Mouse (Mus musculus) ES-Bruce4 (cell line): ENCODE results near the gene Pdzd2. TPM values are rescaled to one million over a fixed set of nuclear protein-coding genes. Genes with fewer than 3 reads are reported as not detected.

Experiments
- H3K27ac ChIP-seq: 2 replicates; pipeline ENCODE4 v1.5.1; 2012; ENCODE audit warnings: low read length, inconsistent platforms; ENCODE audit not compliant: insufficient read depth
- H3K27me3 ChIP-seq: 2 replicates; pipeline ENCODE4 v1.6.1; 2012; ENCODE audit warnings: mild to moderate bottlenecking, low read length, inconsistent platforms; ENCODE audit not compliant: control insufficient read depth, poor library complexity, insufficient read depth, severe bottlenecking
- H3K36me3 ChIP-seq: 2 replicates; pipeline ENCODE4 v1.6.1; 2012; ENCODE audit warnings: inconsistent platforms, mild to moderate bottlenecking, low read length, moderate library complexity; ENCODE audit not compliant: control insufficient read depth, poor library complexity, insufficient read depth, severe bottlenecking
- H3K4me1 ChIP-seq: one replicate; pipeline ENCODE4 v1.8.1; 2011; ENCODE audit warnings: low read length; ENCODE audit not compliant: control insufficient read depth, insufficient read depth
- H3K4me3 ChIP-seq: 2 replicates; pipeline ENCODE4 v1.5.1; 2011; ENCODE audit warnings: low read depth, mild to moderate bottlenecking, low read length
- H3K9ac ChIP-seq: 2 replicates; pipeline ENCODE4 v1.6.1; 2012; ENCODE audit warnings: low read depth, mild to moderate bottlenecking, inconsistent platforms; ENCODE audit not compliant: poor library complexity, severe bottlenecking
- H3K9me3 ChIP-seq: replicated peaks from 2 replicates; pipeline ENCODE4 v1.6.1; 2012; ENCODE audit warnings: mild to moderate bottlenecking, low read length, inconsistent platforms; ENCODE audit not compliant: control insufficient read depth, poor library complexity, insufficient read depth, severe bottlenecking
- CTCF ChIP-seq: IDR thresholded peaks from one replicate; pipeline ENCODE4 v1.8.1; 2011; ENCODE audit warnings: low read depth, low read length
- EP300 ChIP-seq: IDR thresholded peaks from 2 replicates; pipeline ENCODE4 v1.6.1; 2011; ENCODE audit warnings: low read depth, low read length; ENCODE audit not compliant: insufficient read depth
- POLR2A ChIP-seq: IDR thresholded peaks from one replicate; pipeline ENCODE4 v1.8.1; 2011; ENCODE audit warnings: low read length; ENCODE audit not compliant: insufficient read depth
- polyA plus RNA-seq: library from polyadenylated mRNA; stranded (reverse); fragments of >200 nt; gene quantifications from 2 replicates; pipeline ENCODE4 v1.2.4, GENCODE M21; 2011; ENCODE audit warnings: low read depth; ENCODE audit not compliant: missing spikeins, insufficient read depth, insufficient read length

The Pdzd2 gene
- polyA plus RNA-seq, 1 experiment = 7.3 TPM

- Histone ChIP-seq H3K9ac (no peak overlapping the region), H3K36me3 (no peaks in the 10 kb centered on the region), H3K9me3 (no peaks in the 10 kb centered on the region), H3K4me1 (no peaks in the 10 kb centered on the region), H3K27ac (no peak overlapping the region), H3K4me3 (no peak overlapping the region), H3K27me3 (no peaks in the 10 kb centered on the region)
- TF ChIP-seq POLR2A (no peak), CTCF (peak; percentile 49)
These were observed 49.9 kb downstream of the Pdzd2 start for GRCm38 (mm10) chr15:12689716-12690381.

DNA sequence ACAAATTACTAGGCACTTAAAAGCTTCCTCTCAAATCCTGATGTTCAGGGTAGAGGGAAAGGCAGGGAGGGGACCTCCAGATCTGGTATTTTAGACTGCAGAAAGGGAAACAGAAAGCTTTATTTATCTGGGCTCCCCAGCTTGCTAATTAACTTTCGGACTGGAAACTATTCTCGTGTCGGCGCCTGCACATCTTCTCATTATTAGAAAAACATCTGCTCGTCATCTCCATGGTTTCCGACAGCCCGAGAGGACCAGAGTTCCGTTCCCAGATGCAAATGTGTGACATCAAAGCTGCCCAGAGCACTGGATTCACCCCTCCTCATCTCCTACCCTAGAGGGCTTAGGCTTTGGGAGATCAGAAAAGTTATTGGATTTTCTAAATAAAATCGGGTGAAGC is 57.2 kb downstream of the Pdzd2 start:
- TF ChIP-seq EP300 (no peak), CTCF (no peak), POLR2A (no peak)

DNA sequence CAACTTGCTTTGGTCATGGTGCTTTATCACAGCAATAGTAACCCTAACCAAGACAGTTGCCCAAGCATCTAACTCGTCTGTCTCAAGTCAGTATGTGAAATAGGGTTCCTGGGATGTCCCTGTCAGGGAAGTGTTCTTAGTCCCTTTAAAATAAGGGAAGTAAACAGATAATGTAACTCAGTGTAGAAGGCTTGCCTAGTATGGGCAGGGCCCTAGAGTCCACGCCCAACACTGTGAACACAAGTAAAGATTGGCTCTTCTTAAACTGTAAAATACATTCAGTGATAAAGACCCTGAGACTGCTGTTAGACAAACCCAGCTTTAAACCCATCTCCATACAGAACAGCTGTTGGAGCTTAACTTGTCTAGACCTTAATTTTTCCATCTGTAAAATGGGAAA is 57.8 kb downstream of the Pdzd2 start:
- Histone ChIP-seq H3K4me3 (no peak overlapping the region), H3K9ac (no peak overlapping the region), H3K9me3 (no peaks in the 10 kb centered on the region), H3K27me3 (no peaks in the 10 kb centered on the region), H3K27ac (no peak overlapping the region), H3K36me3 (no peaks in the 10 kb centered on the region), H3K4me1 (no peaks in the 10 kb centered on the region)
- TF ChIP-seq EP300 (no peak), CTCF (no peak)

More for the DNA sequence above, 57.2 kb downstream of the Pdzd2 start:
- Histone ChIP-seq H3K4me1 (no peaks in the 10 kb centered on the region), H3K9me3 (no peaks in the 10 kb centered on the region), H3K27ac (no peak overlapping the region), H3K27me3 (no peaks in the 10 kb centered on the region), H3K9ac (no peak overlapping the region), H3K36me3 (no peaks in the 10 kb centered on the region), H3K4me3 (no peak overlapping the region)

GRCm38 (mm10) chr15:12680750-12681149 is 59.0 kb downstream of the Pdzd2 start:
- H3K27ac ChIP-seq = no peak overlapping the region
- H3K27me3 ChIP-seq = no peaks in the 10 kb centered on the region
- no peak overlapping the region for H3K4me3 ChIP-seq
- no peaks in the 10 kb centered on the region for H3K36me3 ChIP-seq
- H3K4me1 ChIP-seq = no peaks in the 10 kb centered on the region
- TF ChIP-seq EP300 (no peak), CTCF (no peak), POLR2A (no peak)
- H3K9ac ChIP-seq = no peak overlapping the region
- H3K9me3 ChIP-seq = no peaks in the 10 kb centered on the region

DNA sequence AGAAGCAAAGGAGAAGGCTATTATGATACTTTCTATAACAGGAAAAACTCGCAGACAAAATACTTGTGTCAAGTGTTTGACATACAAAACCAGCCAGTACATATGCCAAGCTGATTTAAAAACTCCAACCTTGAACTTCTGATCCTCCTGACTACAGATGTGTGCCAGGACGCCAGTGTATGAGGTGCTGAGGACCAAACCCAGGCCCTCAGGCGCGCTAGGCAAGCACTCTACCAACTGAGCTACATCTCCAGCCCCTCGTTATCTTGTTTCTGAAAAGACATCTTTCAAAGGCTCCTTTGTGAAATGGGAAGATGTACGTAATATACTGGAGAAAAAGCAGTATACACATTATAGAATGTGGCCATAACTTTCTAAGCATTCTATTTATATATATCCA is 59.7 kb downstream of the Pdzd2 start:
- Histone ChIP-seq H3K4me3 (no peak overlapping the region), H3K4me1 (no peaks in the 10 kb centered on the region), H3K9me3 (no peaks in the 10 kb centered on the region), H3K27ac (no peak overlapping the region), H3K36me3 (no peaks in the 10 kb centered on the region), H3K27me3 (no peaks in the 10 kb centered on the region), H3K9ac (no peak overlapping the region)
- no peak for TF ChIP-seq CTCF
- TF ChIP-seq POLR2A = no peak
- no peak for TF ChIP-seq EP300

GRCm38 (mm10) chr15:12678540-12679112 is 61.1 kb downstream of the Pdzd2 start:
- TF ChIP-seq POLR2A (no peak), EP300 (no peak), CTCF (no peak)
- H3K4me1 ChIP-seq = no peaks in the 10 kb centered on the region
- no peaks in the 10 kb centered on the region for H3K27me3 ChIP-seq
- H3K9me3 ChIP-seq = no peaks in the 10 kb centered on the region
- no peak overlapping the region for H3K27ac ChIP-seq
- no peak overlapping the region for H3K9ac ChIP-seq
- H3K36me3 ChIP-seq = no peaks in the 10 kb centered on the region
- no peak overlapping the region for H3K4me3 ChIP-seq
